Mouse (Mus musculus): ENCODE data around the gene Zfp61. TPM values are rescaled to one million over a fixed set of nuclear protein-coding genes. Genes with fewer than 3 reads are reported as not detected.
A peak's percentile ranks its signal among the peaks of the same experiment; 100 is the strongest.
"Not testable (repeated sequence)": the region's sequence is repeated elsewhere in the genome, so short reads cannot be mapped to it uniquely, and the experiment has no call there.

The Zfp61 gene
- total RNA-seq, 2 experiments from 2014 or later, result 18.3 to 19.5 TPM

GRCm38 (mm10) chr7:24297361-24298095, 3.5 kb downstream of the Zfp61 start:
- no peak for DNase-seq (ENCODE audit: low spot score in 2 of 2)

DNA sequence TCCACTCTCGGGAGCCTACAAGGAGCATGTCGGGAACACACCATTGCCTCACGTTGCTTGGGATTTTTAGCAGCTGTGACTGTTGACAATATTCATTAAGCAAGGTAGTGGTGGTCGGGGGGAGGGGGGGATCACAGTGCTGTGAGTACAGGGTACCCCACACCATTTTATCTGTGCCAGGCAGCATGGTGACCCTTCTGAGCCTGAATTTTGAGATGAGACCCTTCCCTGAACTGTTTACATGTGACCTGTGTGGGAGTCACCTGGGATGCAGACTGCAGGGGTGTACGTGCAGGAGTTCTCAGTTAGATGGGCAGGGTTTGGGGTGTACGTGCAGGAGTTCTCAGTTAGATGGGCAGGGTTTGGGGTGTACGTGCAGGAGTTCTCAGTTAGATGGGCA, 4.6 kb downstream of the Zfp61 start:
- no peak for DNase-seq (ENCODE audit: low spot score in 2 of 2)

- DNase-seq (ENCODE audit: low spot score in 2 of 2), result no peak
Measured at GRCm38 (mm10) chr7:24295376-24295775, 5.7 kb downstream of the Zfp61 start.

DNA sequence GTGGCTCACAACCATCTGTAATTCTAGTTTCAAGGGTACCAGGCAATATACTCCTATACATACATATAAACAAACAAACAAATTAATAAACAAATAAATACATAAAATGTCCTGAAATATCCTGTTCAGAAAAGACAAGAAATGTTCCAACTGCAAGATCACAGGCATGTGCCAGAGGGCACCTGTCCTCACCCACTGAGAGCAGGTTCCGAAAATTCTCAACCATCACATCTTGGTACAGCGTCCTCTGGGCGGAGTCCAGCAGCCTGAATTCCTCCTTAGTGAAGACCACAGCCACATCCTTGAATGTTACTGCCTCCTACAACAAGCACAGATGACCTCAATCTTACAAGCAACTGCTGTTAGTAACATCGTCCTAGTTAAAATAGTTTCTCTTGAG, 6.3 kb downstream of the Zfp61 start:
- no peak for DNase-seq (ENCODE audit: low spot score in 2 of 2)

GRCm38 (mm10) chr7:24293061-24293851, 7.8 kb downstream of the Zfp61 start:
- DNase-seq (ENCODE audit: low spot score in 2 of 2), result no peak

DNA sequence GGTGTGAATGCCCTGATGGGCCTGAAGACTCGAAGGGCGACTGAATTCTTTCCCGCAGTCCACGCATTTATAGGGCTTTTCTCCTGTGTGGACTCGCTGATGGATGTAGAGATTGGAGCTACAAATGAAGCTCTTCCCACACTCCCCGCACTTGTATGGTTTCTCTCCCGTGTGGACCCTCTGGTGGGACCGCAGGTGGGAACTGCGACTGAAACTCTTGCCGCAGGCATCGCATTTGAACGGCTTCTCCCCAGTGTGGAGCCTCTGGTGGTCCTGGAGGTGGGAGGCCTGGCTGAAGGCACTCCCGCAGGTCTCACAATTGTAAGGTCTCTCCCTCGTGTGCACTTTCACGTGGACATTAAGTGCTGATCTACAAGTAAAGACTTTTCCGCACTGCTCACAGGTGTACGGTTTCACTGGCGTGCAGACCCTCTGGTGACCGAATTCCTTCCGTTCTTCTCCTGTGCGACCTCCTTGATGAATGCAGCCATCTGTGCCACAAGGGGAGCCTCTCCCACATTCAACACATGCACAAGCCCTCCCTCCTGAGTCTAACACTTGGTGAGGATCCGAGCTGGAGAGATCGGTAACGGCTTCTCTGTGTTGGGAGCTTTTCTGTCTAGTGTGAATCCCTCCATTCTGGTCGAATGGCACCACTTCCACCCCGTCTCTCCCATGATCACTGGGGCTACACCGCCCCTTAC, 9.5 kb downstream of the Zfp61 start:
- no peak for DNase-seq (ENCODE audit: low spot score in 2 of 2)

DNA sequence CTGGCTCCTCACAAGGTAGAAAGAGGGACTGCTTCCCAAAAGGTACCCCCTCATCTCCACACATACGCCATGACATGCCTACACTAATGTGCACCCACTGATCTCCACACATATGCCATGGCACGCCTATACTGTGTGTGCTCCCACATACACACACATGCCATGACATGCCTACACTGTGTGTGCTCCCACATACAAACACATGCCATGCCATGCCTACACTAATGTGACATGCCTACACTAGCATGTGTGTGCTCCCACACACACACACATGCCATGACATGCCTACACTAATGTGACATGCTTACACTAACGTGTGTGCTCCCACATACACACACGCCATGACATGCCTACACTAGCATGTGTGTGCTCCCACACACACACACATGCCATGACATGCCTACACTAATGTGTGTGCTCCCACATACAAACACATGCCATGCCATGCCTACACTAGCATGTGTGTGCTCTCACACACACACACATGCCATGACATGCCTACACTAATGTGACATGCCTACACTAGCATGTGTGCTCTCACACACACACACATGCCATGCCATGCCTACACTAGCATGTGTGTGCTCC, 10.8 kb downstream of the Zfp61 start:
- DNase-seq (ENCODE audit: low spot score in 2 of 2), result no peak

- DNase-seq (ENCODE audit: low spot score in 2 of 2), result no peak
Measured at GRCm38 (mm10) chr7:24288512-24288911, 12.5 kb downstream of the Zfp61 start.

DNA sequence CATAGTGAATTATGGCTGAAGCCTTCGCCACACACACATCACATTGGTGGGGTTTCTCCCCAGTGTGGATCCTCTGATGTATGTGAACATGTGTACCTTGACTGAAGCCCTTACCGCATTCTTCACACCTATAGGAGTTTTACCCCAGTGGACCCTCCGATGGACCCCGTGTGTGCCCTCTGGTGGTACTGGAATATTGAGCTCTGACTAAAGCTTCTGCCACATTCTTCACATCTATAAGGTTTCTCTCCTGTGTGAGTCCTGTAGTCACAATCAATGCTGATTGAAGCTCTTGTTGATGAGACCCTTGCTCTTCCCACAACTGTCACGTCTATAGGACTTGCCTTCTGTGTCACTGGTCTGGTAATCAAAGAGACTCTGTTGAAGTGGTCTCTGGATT, 13.4 kb downstream of the Zfp61 start:
- no peak for DNase-seq (ENCODE audit: low spot score in 2 of 2)

DNA sequence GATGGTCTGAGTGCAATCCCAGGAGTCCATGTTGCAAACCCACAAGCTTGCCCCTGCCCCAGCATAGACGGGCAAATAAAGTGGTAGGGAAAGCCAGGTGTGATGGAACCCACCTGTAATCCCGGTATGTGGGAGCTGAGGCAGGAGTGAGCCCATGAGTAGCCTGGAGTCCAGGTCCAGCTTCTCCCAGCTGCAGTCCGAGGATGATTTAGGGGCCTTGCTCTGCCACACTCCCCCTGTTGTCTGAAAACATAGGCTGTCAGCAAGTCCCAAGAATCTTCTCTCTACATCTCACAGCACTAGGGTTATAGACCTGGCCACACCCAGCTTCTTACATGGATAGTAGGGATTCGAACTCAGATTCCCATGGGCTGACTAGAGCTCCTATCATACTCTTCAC, 14.1 kb downstream of the Zfp61 start:
- no peak for DNase-seq (ENCODE audit: low spot score in 2 of 2)

DNA sequence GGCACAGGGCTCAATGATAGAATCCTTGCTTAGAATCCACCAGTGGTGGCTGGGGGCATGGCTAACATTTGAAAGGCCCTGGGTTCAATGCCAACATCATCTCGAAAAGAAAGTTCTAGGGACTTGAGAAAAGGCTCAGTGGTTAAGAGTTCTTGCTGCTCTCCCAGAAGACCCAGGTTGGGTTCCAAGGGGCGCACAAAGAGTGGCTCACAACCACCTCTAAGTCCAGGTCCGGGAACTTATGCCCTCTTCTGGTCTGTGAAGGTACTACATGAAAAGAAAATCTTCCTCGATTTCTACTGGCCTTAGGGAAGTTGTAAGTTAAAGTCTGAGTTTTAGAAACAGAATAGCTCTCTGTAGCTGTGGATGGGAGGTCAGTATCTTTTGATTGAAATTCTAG, 14.9 kb downstream of the Zfp61 start:
- DNase-seq (ENCODE audit: low spot score in 2 of 2), result no peak

DNA sequence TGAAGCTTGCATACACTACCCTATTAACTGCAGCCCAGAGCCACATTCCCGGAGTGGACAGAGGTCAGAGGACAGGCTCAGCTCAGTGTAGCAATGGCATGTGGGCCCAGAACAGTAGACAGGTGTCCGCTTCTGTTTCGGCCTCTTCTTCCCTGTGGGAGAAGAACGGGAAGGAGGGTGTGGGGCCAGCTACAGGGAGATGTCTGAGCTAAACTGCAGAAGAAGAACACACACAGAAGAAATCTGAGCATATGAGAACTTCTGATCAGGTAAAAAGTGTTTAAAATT, 20.2 kb downstream of the Zfp61 start:
- no peak for DNase-seq (ENCODE audit: low spot score in 2 of 2)

GRCm38 (mm10) chr7:24280031-24280857, 20.8 kb downstream of the Zfp61 start:
- DNase-seq (ENCODE audit: low spot score in 2 of 2), result no peak

DNA sequence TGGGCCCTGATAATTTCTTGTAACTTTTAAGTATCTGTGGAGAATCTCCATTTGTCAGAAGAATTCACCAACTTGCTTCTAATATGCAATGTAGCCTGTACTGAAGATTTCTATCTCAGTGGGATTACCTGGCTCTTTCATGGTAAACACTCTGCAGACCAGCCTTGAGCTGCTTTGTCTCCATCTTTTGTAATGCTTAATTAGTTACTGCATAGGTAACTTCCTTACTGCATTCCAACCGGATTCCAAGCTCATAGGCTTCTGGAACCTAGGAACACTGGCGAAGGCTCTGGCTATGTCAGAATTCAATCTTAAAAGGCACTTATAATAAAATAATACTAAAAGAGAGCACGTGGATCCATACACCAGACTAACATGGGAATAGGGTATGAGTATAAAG, 22.3 kb downstream of the Zfp61 start:
- DNase-seq (ENCODE audit: low spot score in 2 of 2), result not testable (repeated sequence)

DNA sequence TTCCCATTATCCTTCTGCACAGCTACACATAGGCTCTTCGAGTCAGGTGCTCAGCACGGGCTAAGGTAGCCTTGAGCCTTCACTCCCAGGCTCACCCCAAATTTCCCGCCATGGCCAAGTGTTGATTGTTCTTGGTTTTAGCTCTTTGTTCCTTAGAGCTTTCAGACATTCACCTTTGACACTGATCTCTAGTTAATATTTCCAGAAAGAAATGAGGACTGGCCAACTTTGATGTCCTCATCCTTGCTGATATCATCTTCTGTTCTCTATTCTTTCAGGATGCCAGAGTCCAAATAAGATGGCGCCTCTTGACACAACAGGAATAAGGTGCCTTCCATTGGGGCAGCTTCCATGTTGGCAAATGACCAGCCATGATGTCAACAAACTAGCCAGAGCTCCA, 26.6 kb downstream of the Zfp61 start:
- DNase-seq (ENCODE audit: low spot score in 2 of 2), result no peak

- no peak for DNase-seq (ENCODE audit: low spot score in 2 of 2)
Measured at GRCm38 (mm10) chr7:24271191-24271590, 29.8 kb downstream of the Zfp61 start.

DNA sequence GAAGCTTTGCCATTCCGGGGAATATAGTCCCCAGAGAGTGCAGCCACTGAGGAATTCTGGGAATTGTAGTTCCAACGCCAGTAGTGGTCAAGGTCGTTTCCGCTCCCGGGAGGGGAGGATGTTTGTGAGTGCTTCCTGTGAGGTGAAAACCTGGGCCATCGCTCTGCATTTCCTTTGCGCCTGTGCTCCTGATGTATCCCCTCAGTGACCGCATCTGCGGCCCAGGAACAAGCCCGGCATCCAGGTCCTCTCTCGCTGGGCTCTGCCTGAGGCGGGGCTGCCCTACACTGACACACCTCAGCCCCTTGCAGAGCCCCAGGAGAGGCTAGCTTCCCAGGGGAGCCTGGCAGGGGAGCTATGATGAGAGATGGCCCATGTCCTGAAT, 30.8 kb downstream of the Zfp61 start, which contains the start of gene Zfp93:
Gene Zfp93 (plus strand): TSS at position 133 of the 385 bp plus-strand sequence.
- peak; percentile 24 to 54 for DNase-seq (ENCODE audit: low spot score in 2 of 2)

DNA sequence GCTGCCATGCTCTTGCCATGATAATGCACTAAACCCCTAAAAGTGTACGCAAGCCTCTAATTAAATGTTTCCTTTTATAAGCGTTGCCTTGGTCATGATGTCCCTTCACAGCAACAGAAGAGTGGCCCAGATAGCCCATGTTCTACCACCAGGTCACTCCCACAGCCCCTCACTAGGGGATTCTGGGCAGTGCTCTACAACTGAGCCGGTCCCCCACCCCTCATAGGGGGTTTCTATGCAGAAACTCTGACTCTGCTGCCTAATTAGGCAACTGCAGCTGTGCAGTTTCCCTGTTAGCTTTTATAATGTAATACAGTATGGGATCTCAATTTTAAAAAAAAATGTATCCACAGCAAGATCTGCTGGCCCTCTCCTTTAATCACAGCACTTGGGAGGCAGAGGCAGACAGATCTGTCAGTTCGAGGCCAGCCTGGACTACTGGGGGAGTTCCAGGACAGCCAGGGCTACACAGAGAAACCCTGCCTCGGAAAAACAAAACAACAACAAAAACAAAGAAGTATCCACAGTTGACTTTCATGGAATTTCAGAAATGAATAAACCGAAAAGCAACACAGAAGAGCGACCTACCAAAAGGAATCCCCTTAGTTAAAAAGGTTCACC, 31.3 kb downstream of the Zfp61 start:
- DNase-seq (ENCODE audit: low spot score in 2 of 2), result no peak

DNA sequence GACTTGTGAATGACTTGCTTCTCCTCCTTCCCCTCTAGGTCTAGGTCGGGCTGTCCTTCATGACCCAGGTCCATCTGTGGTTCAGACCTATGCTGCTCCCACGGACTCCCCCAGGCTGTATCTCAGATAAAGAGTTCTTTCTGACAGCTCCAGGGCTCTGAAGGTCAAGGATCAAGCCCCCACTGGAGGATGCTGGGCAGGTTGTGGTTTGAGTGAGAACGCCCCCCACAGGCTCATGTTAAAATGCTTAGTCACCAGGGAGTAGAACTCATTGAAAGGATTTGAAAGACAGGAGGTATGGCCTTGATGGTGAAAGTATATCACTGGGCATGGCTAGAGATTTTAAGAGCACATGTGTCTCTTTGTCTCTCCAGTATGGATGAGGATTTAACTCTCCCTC, 31.8 kb downstream of the Zfp61 start:
- DNase-seq (ENCODE audit: low spot score in 2 of 2), result no peak
